Mouse (Mus musculus): ENCODE results near the gene Grk3. TPM values are rescaled to one million over a fixed set of nuclear protein-coding genes. Genes with fewer than 3 reads are reported as not detected.

The Grk3 gene
- polyA plus RNA-seq, 1 experiment from 2014 or later, result 2.9 TPM

- WGBS, result 80% methylated on average over 11 of the region's 11 CpGs
- H3K27me3 ChIP-seq (replicated peaks; ENCODE audit: control insufficient read depth, insufficient read depth, low read length), result no peaks in the 10 kb centered on the region
- H3K4me1 ChIP-seq (replicated peaks; ENCODE audit: control insufficient read depth, insufficient read depth, low read length), result no peaks in the 10 kb centered on the region
- no peak for ATAC-seq
- no peak for TF ChIP-seq CTCF (IDR thresholded peaks at IDR 0.05; ENCODE audit: low read depth)
- no peaks in the 10 kb centered on the region for H3K9me3 ChIP-seq (ENCODE audit: control insufficient read depth)
- no peak overlapping the region for H3K9ac ChIP-seq (ENCODE audit: low read depth, low read length)
- no peak overlapping the region for H3K4me2 ChIP-seq (replicated peaks; ENCODE audit: low read depth)
- no peak overlapping the region for H3K27ac ChIP-seq (ENCODE audit: low read depth, low read length)
- peaks cover 6% of the 10 kb centered on the region; the same call in 1 of the 2 replicates for H3K36me3 ChIP-seq (ENCODE audit: control insufficient read depth, insufficient read depth)
- no peak overlapping the region for H3K4me3 ChIP-seq (ENCODE audit: low read depth, low read length)
These were observed 82.6 kb downstream of the Grk3 start for GRCm38 (mm10) chr5:112932878-112933567.

DNA sequence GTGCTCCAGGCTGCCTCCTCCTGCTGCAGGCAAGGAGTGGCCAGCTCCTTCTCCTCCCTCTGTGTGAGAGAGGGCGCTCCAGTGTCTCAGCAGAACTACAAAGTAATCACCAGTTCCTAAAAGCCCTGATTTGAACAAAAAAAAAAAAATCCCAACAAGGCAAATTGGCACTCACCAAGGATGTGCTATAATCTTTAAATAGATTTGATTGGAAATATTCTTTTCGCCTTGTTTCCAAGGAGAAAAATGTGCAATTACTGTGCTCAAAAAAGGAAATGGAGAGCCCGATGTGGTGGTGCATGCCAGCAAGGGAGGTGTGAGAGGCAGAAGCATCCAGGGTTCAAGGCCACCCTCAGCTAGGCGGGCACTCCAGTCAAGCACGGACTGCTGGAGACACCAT lies 83.7 kb downstream of the Grk3 start:
- H3K4me1 ChIP-seq (replicated peaks; ENCODE audit: control insufficient read depth, insufficient read depth, low read length), result no peaks in the 10 kb centered on the region
- no peak for ATAC-seq
- no peak overlapping the region for H3K27ac ChIP-seq (ENCODE audit: low read depth, low read length)
- 83% methylated on average over 5 of the region's 5 CpGs for WGBS
- no peaks in the 10 kb centered on the region for H3K27me3 ChIP-seq (replicated peaks; ENCODE audit: control insufficient read depth, insufficient read depth, low read length)
- H3K36me3 ChIP-seq (ENCODE audit: control insufficient read depth, insufficient read depth), result peaks cover 6% of the 10 kb centered on the region; the same call in 1 of the 2 replicates
- H3K9ac ChIP-seq (ENCODE audit: low read depth, low read length), result no peak overlapping the region
- no peak overlapping the region for H3K4me2 ChIP-seq (replicated peaks; ENCODE audit: low read depth)
- H3K4me3 ChIP-seq (ENCODE audit: low read depth, low read length), result no peak overlapping the region
- TF ChIP-seq CTCF (IDR thresholded peaks at IDR 0.05; ENCODE audit: low read depth), result no peak
- H3K9me3 ChIP-seq (ENCODE audit: control insufficient read depth), result no peaks in the 10 kb centered on the region

DNA sequence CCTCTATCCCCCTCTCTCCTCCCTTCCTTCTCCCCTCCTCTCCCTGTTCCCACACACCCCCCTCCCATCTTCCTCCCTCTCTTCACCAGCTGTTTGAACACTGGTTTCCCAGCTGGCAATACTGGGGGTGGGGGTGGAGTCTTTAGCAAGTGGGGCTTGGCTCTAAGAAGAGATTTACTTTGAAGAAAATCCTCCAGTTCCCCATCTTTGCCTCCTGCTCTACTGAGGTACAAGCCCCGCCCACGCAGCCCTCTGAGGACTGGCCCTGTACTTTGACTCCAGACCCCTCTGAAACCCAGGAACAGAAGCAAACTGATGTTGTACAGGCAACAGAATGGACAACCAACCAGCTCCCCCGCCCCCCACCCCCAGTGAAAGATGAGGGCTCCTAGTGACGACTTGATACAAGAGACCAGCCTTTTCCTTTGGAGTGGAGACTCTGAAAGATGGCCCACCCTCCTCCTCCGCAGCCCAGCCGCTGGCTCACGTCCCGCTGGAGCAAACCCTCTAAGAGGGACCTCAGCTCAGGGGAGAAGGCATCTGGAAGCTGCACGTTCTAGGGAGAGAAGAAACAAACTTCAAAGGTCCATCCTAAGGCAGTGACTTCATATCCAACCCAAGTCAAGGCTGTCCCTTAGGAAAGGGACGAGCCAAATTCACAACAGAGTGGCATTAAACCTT lies 87.2 kb downstream of the Grk3 start:
- no peaks in the 10 kb centered on the region for H3K27me3 ChIP-seq (replicated peaks; ENCODE audit: control insufficient read depth, insufficient read depth, low read length)
- no peak overlapping the region for H3K4me2 ChIP-seq (replicated peaks; ENCODE audit: low read depth)
- H3K4me1 ChIP-seq (replicated peaks; ENCODE audit: control insufficient read depth, insufficient read depth, low read length), result no peaks in the 10 kb centered on the region
- 52% methylated on average over 10 of the region's 10 CpGs for WGBS
- no peak overlapping the region for H3K27ac ChIP-seq (ENCODE audit: low read depth, low read length)
- H3K9ac ChIP-seq (ENCODE audit: low read depth, low read length), result no peak overlapping the region
- TF ChIP-seq CTCF (IDR thresholded peaks at IDR 0.05; ENCODE audit: low read depth), result no peak
- no peak for ATAC-seq
- no peak overlapping the region for H3K4me3 ChIP-seq (ENCODE audit: low read depth, low read length)
- peaks cover 13% of the 10 kb centered on the region; the same call in 1 of the 2 replicates for H3K36me3 ChIP-seq (ENCODE audit: control insufficient read depth, insufficient read depth)
- H3K9me3 ChIP-seq (ENCODE audit: control insufficient read depth), result no peaks in the 10 kb centered on the region

DNA sequence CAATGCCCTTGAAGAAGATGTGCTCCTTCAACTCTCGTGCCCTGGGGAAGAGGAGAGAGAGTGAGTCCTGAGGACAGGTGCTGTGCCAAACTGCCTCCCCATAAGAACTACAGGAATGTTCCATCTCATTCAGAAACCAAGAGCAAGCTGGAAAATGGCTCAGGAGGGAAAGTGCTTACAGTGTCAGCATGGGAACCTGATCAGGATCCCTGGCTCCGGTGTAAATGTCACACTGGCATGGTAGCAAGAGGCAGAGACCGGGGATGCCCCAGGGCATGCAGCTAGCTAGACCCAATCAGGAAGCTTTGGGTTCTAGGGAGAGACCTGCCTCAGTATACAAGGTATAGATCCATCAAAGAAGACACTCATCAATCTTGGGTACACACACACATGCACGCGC lies 90.2 kb downstream of the Grk3 start:
- no peaks in the 10 kb centered on the region for H3K27me3 ChIP-seq (replicated peaks; ENCODE audit: control insufficient read depth, insufficient read depth, low read length)
- no peaks in the 10 kb centered on the region for H3K9me3 ChIP-seq (ENCODE audit: control insufficient read depth)
- H3K4me3 ChIP-seq (ENCODE audit: low read depth, low read length), result no peak overlapping the region
- 96% methylated on average over 5 of the region's 5 CpGs for WGBS
- no peak overlapping the region for H3K9ac ChIP-seq (ENCODE audit: low read depth, low read length)
- TF ChIP-seq CTCF (IDR thresholded peaks at IDR 0.05; ENCODE audit: low read depth), result no peak
- peaks cover 13% of the 10 kb centered on the region; the same call in 1 of the 2 replicates for H3K36me3 ChIP-seq (ENCODE audit: control insufficient read depth, insufficient read depth)
- peaks cover 5% of the 10 kb centered on the region; the same call in 1 of the 2 replicates for H3K4me1 ChIP-seq (replicated peaks; ENCODE audit: control insufficient read depth, insufficient read depth, low read length)
- H3K27ac ChIP-seq (ENCODE audit: low read depth, low read length), result no peak overlapping the region
- ATAC-seq, result no peak
- no peak overlapping the region for H3K4me2 ChIP-seq (replicated peaks; ENCODE audit: low read depth)

GRCm38 (mm10) chr5:112924806-112925205 lies 90.8 kb downstream of the Grk3 start:
- no peak for ATAC-seq
- Histone ChIP-seq H3K27me3 (replicated peaks; ENCODE audit: control insufficient read depth, insufficient read depth, low read length) (no peaks in the 10 kb centered on the region), H3K4me1 (replicated peaks; ENCODE audit: control insufficient read depth, insufficient read depth, low read length) (peaks cover 5% of the 10 kb centered on the region; the same call in 1 of the 2 replicates), H3K27ac (ENCODE audit: low read depth, low read length) (no peak overlapping the region), H3K9me3 (ENCODE audit: control insufficient read depth) (no peaks in the 10 kb centered on the region), H3K4me3 (ENCODE audit: low read depth, low read length) (no peak overlapping the region), H3K9ac (ENCODE audit: low read depth, low read length) (no peak overlapping the region), H3K4me2 (replicated peaks; ENCODE audit: low read depth) (no peak overlapping the region), H3K36me3 (ENCODE audit: control insufficient read depth, insufficient read depth) (peaks cover 14% of the 10 kb centered on the region; the same call in 1 of the 2 replicates)
- TF ChIP-seq CTCF (IDR thresholded peaks at IDR 0.05; ENCODE audit: low read depth), result no peak
- 65% methylated on average over 8 of the region's 8 CpGs for WGBS

GRCm38 (mm10) chr5:112923841-112924240 lies 91.8 kb downstream of the Grk3 start:
- 98% methylated on average over 14 of the region's 14 CpGs for WGBS
- H3K27ac ChIP-seq (ENCODE audit: low read depth, low read length), result no peak overlapping the region
- peaks cover 17% of the 10 kb centered on the region; the same call in 1 of the 2 replicates for H3K36me3 ChIP-seq (ENCODE audit: control insufficient read depth, insufficient read depth)
- no peak for ATAC-seq
- no peak overlapping the region for H3K4me2 ChIP-seq (replicated peaks; ENCODE audit: low read depth)
- TF ChIP-seq CTCF (IDR thresholded peaks at IDR 0.05; ENCODE audit: low read depth), result no peak
- peaks cover 5% of the 10 kb centered on the region; the same call in 1 of the 2 replicates for H3K4me1 ChIP-seq (replicated peaks; ENCODE audit: control insufficient read depth, insufficient read depth, low read length)
- H3K4me3 ChIP-seq (ENCODE audit: low read depth, low read length), result no peak overlapping the region
- no peaks in the 10 kb centered on the region for H3K27me3 ChIP-seq (replicated peaks; ENCODE audit: control insufficient read depth, insufficient read depth, low read length)
- no peaks in the 10 kb centered on the region for H3K9me3 ChIP-seq (ENCODE audit: control insufficient read depth)
- H3K9ac ChIP-seq (ENCODE audit: low read depth, low read length), result no peak overlapping the region

All from intestine, postnatal 0 days (tissue).